In the genomic region with DNA sequence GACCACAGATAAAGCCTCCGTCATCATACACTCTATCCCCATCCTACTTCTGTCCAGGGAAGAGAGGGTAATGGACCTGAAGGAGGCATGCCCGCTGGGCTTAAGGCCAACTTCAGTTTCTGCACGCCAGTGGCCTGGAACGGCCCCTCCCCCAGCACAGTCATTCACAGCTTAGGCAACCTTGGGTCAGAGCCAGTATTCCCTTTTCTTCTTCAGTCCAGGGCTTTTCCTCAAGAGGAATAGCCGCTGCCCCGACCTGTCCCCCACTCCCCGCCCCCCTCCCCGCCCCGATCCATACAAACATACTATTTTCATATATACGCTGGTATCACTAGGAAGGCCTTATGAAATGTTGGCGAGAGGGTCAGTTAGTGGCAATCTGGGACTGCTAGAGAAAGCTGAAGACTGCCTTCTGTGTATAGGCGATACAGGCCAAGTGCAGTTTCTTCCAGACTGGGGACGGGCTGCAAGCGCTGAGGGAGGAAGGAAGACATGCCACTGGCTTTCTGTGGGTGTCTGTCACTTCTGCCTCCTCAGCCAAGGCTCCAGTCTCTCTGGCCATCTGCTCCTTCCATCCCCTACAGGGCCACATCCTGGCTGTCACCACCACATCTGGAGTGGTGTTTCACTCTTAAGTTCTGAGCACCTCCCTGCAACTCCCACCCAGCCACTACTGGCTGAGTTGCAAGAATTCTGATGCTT, we compare ENCODE assay signal across 8 mouse cellular contexts.
DNase-seq lines count a peak whose midpoint lies in the region; ATAC-seq lines count a peak whose summit lies in the region.
"Had no signal": no experiment of that assay in that cellular context is flagged by ENCODE, and none has a peak within 500 bp of the region (broad histone marks: within the 10 kb centered on the region; RNA-seq: fewer than 3 reads in every experiment).

No protein-coding gene starts in this region.

- ATAC-seq in intestine, embryonic 15.5 days, result peak; percentile 43
- ATAC-seq in CD4-positive, CD25-positive, alpha-beta regulatory T cell, adult 4 months, result no peak

- H3K4me2 ChIP-seq in intestine, embryonic 15.5 days (replicated peaks), result no peak overlapping the region
- H3K4me2 ChIP-seq: neural tube, embryonic 12.5 days had no signal

- no peak overlapping the region for H3K4me3 ChIP-seq in intestine, embryonic 15.5 days (replicated peaks)
- H3K4me3 ChIP-seq: neural tube, embryonic 12.5 days had no signal

- DNase-seq in urinary bladder, adult 18-20 months (ENCODE audit: low spot score in 2 of 2), result peak; percentile 22 to 27
- DNase-seq in urinary bladder, adult 2 months (ENCODE audit: low spot score), result no peak
- peak; percentile 63 for DNase-seq in gastrocnemius, postnatal 10 days
- DNase-seq in left cerebral cortex, postnatal 25 days (ENCODE audit: low spot score in 2 of 2), result peak; percentile 57 to 74
- peak; percentile 63 for DNase-seq in right cerebral cortex, adult 18-20 months

- 54% methylated on average over 14 of the region's 14 CpGs for WGBS in intestine, embryonic 15.5 days

- no peak overlapping the region for H3K9ac ChIP-seq in intestine, embryonic 15.5 days
- H3K9ac ChIP-seq: neural tube, embryonic 12.5 days had no signal

- peaks cover 2% of the 10 kb centered on the region; the same call in 1 of the 2 replicates for H3K27me3 ChIP-seq in intestine, embryonic 15.5 days (replicated peaks)
- H3K27me3 ChIP-seq: neural tube, embryonic 12.5 days had no signal

- no peaks in the 10 kb centered on the region for H3K36me3 ChIP-seq in intestine, embryonic 15.5 days
- H3K36me3 ChIP-seq: neural tube, embryonic 12.5 days had no signal

- H3K4me1 ChIP-seq in intestine, embryonic 15.5 days (replicated peaks), result peaks cover 8% of the 10 kb centered on the region

- no peaks in the 10 kb centered on the region for H3K9me3 ChIP-seq in intestine, embryonic 15.5 days
- H3K9me3 ChIP-seq: neural tube, embryonic 12.5 days had no signal

- no peak overlapping the region for H3K27ac ChIP-seq in intestine, embryonic 15.5 days
- H3K27ac ChIP-seq: neural tube, embryonic 12.5 days had no signal

- intact Hi-C loops in left cerebral cortex, postnatal 25 days (cut with DNase I), result no loop called here
